Comparison of ENCODE assay signal across 9 mouse cellular contexts in the genomic region with DNA sequence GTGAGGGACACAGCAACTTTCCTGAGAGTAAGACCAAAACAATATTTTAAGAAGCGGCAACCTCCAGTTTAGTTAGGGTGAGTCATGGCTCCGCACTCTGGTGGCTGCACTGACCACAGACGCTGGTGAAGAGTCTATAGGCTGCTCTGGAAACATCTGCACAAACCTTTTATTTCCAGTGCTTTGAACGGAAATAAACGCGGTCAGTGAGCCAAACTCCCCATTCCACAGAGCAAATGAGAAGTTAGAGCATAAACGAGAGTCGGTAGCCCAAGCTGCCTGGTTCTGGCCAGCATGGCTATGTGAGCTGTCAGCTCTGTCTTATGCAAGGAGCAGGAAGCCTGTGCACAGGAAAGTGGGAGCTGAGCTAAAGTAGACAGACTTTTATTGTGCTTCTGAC. TPM values are rescaled to one million over a fixed set of nuclear protein-coding genes. Genes with fewer than 3 reads are reported as not detected.
DNase-seq lines count a peak whose midpoint lies in the region; ATAC-seq and TF ChIP-seq lines count a peak whose summit lies in the region.
"Had no signal": no experiment of that assay in that cellular context is flagged by ENCODE, and none has a peak within 500 bp of the region (broad histone marks: within the 10 kb centered on the region; RNA-seq: fewer than 3 reads in every experiment).

No protein-coding gene starts in this region.

- H3K27ac ChIP-seq in gastrocnemius, adult 2 months = peak overlapping the region; percentile 61
- peak overlapping the region; percentile 52 for H3K27ac ChIP-seq in embryonic fibroblast, embryonic 13.5 days (ENCODE audit: insufficient read depth, low read length)
- H3K27ac ChIP-seq in kidney, postnatal 0 days = 0 out of 2 replicates have a peak overlapping the region, but pooled peaks have one; percentile 16

- no peaks in the 10 kb centered on the region for H3K36me3 ChIP-seq in kidney, postnatal 0 days (ENCODE audit: insufficient read depth, low read length)
- H3K36me3 ChIP-seq in myocyte (ENCODE audit: control insufficient read depth, insufficient read depth) = no peaks in the 10 kb centered on the region

- peaks cover 8% of the 10 kb centered on the region for H3K4me1 ChIP-seq in embryonic fibroblast, embryonic 13.5 days (ENCODE audit: control insufficient read depth, insufficient read depth, low read length)
- H3K4me1 ChIP-seq in kidney, postnatal 0 days (replicated peaks; ENCODE audit: insufficient read depth, low read length) = peaks cover 13% of the 10 kb centered on the region; the same call in 1 of the 2 replicates

- 16% methylated on average over 8 of the region's 8 CpGs for WGBS in kidney, postnatal 0 days

- no peak; the same call in 1 of the 2 replicates for ATAC-seq in kidney, postnatal 0 days (replicated peaks; ENCODE audit: low FRiP score, low read depth)

- H3ac ChIP-seq in myocyte (ENCODE audit: control insufficient read depth, insufficient read length) = no peak overlapping the region

- no peaks in the 10 kb centered on the region for H3K9me3 ChIP-seq in kidney, postnatal 0 days (replicated peaks; ENCODE audit: low read length)

- peak overlapping the region; percentile 35 for H3K4me2 ChIP-seq in kidney, postnatal 0 days (ENCODE audit: low read length)
- peak overlapping the region; percentile 74 for H3K4me2 ChIP-seq in myocyte (ENCODE audit: low read depth)

- no peak for DNase-seq in gastrocnemius, adult 2 months
- no peak for DNase-seq in gastrocnemius, postnatal 10 days
- no peak for DNase-seq in kidney, postnatal 0 days (ENCODE audit: low spot score)
- DNase-seq in left cerebral cortex, adult 8-10 months (ENCODE audit: low spot score in 2 of 2) = no peak
- DNase-seq in thymus, postnatal 0 days (ENCODE audit: low spot score) = no peak
- no peak for DNase-seq in left cerebral cortex, adult 11 months (ENCODE audit: low spot score)
- DNase-seq: lung, adult 18-20 months had no signal

- H3K27me3 ChIP-seq in kidney, postnatal 0 days (ENCODE audit: insufficient read depth, low read length) = no peaks in the 10 kb centered on the region
- no peaks in the 10 kb centered on the region for H3K27me3 ChIP-seq in myocyte (ENCODE audit: control insufficient read depth, insufficient read depth, insufficient read length)

- intact Hi-C loops in gastrocnemius, adult 2 months (cut with DNase I) = no loop called here

- no peak overlapping the region for H3K9ac ChIP-seq in kidney, postnatal 0 days (ENCODE audit: low read depth, low read length)

- no peak for TF ChIP-seq CTCF in gastrocnemius, adult 2 months (IDR thresholded peaks at IDR 0.05)
- no peak for TF ChIP-seq CTCF in embryonic fibroblast, embryonic 13.5 days (IDR thresholded peaks at IDR 0.05; ENCODE audit: borderline replicate concordance, insufficient read depth, low read length)
- no peak for TF ChIP-seq CTCF in kidney, postnatal 0 days (IDR thresholded peaks at IDR 0.05; ENCODE audit: low read depth)

- H3K4me3 ChIP-seq in gastrocnemius, adult 2 months = peak overlapping the region; percentile 40
- H3K4me3 ChIP-seq in embryonic fibroblast, embryonic 13.5 days (ENCODE audit: insufficient read depth, low read length) = no peak overlapping the region
- no peak overlapping the region for H3K4me3 ChIP-seq in kidney, postnatal 0 days (replicated peaks; ENCODE audit: low read depth, low read length)
- H3K4me3 ChIP-seq in myocyte = no peak overlapping the region

- no peaks in the 10 kb centered on the region for H3K79me2 ChIP-seq in myocyte (ENCODE audit: control insufficient read depth, insufficient read depth)

- TF ChIP-seq POLR2A in embryonic fibroblast, embryonic 13.5 days (IDR thresholded peaks at IDR 0.05; ENCODE audit: low read depth, low read length) = no peak
- no peak for TF ChIP-seq POLR2A in myocyte (IDR thresholded peaks at IDR 0.05; ENCODE audit: insufficient read length, low read depth)

TF ChIP-seq in myocyte, 11 proteins besides CTCF, POLR2A, EP300 and RAD21:
- TF ChIP-seq MYOG (IDR thresholded peaks at IDR 0.05; ENCODE audit: control insufficient read depth in 1 of 3, insufficient read depth in 1 of 3, insufficient read length in 2 of 3, low read depth in 2 of 3) (no peak), MYOD1 (IDR thresholded peaks at IDR 0.05; ENCODE audit: control insufficient read depth in 1 of 3, insufficient read length in 2 of 3, low read depth in 2 of 3) (no peak), MAX (IDR thresholded peaks at IDR 0.05; ENCODE audit: low read depth) (no peak), CEBPB (IDR thresholded peaks at IDR 0.05; ENCODE audit: insufficient read depth, poor library complexity, severe bottlenecking) (0 out of 2 replicates have a peak, but pooled peaks have one; percentile 10)

RNA-seq across cellular contexts. Expression of gene Lifr, which starts 1.9 kb away (rescaled TPM):
- 10 to 100 TPM; 66.2 to 83.3 TPM for total RNA-seq in gastrocnemius, adult 2 months (2021)
- 10 to 100 TPM; 48.4 to 55.9 TPM for total RNA-seq in gastrocnemius, postnatal 10 days (2021)
- polyA plus RNA-seq in embryonic fibroblast, embryonic 13.5 days (2011; ENCODE audit: insufficient read length, low read depth, missing spikeins) = 10.1 and 23.5 TPM in 2 replicates
- 20.6 and 21.2 TPM in 2 replicates for polyA plus RNA-seq in kidney, postnatal 0 days (2015; fragmentation: Nextera tagmentation; extraction: Ambion mirVana)
- polyA plus RNA-seq in myocyte (2012; fragmentation: generic; extraction: Trizol) = 14.8 TPM
- 10 to 100 TPM; 42.3 to 53.0 (median 44.8) TPM for total RNA-seq in left cerebral cortex, adult 8-10 months (2022)
- 23.0 and 29.9 TPM in 2 replicates for polyA plus RNA-seq in thymus, postnatal 0 days (2015; fragmentation: Nextera tagmentation; extraction: Ambion mirVana)
